Mouse (Mus musculus) olfactory bulb, adult 2 months (tissue): ENCODE results near the gene Prkaa1.

Source experiments
- CTCF ChIP-seq: fragments of 200-500 bp; IDR thresholded peaks from 2 replicates; pipeline ENCODE4 v1.5.1; 2012; ENCODE audit warnings: low read depth, mild to moderate bottlenecking, low read length, moderate library complexity; ENCODE audit not compliant: insufficient read depth
- POLR2A ChIP-seq: fragments of 200-500 bp; IDR thresholded peaks from 2 replicates; pipeline ENCODE4 v1.6.1; 2012; ENCODE audit warnings: mild to moderate bottlenecking, low read depth, low read length, moderate library complexity; ENCODE audit not compliant: insufficient read depth

DNA sequence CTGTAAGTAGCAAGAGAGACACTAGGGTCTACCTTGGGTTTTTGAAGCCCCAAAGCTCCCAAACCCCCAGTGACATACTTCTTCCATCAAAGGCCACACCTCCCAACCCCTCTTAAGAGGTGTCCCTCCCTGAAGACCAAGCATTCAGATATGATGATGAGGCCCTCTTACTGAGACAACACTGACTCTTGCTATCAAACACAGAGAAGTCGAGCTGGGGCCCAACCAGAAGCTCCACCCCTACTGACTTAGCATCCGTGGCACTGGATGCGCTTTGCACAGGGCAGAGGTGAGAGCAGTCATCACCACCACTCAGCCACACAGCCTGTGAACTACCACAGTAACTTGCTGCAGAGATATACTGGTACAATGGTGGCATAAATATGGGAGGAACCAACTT is 31.0 kb upstream of the Prkaa1 start:
- TF ChIP-seq CTCF = no peak
- no peak for TF ChIP-seq POLR2A
